In the genomic region with DNA sequence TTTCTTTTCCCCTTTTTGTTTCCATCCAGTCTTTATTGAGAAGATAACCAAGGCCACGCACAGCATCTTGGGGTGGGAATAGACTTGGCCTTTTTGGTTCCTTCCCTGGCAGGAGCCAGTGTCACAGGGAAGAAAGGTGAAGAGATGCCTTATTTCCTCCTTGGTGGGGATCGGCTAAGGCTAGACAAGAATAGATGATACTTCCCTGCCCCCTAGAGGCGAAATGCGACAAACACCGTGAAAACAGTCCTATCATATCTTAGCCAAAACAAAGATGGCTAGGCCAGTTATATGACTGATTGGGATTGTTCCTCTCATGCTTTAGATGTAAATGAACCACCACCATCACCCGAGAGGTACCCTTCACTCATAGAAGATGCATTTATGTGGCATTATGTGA, we compare ENCODE assay signal across 9 mouse cellular contexts. TPM values are rescaled to one million over a fixed set of nuclear protein-coding genes. Genes with fewer than 3 reads are reported as not detected.
DNase-seq lines count a peak whose midpoint lies in the region; ATAC-seq lines count a peak whose summit lies in the region.
"Had no signal": no experiment of that assay in that cellular context is flagged by ENCODE, and none has a peak within 500 bp of the region (broad histone marks: within the 10 kb centered on the region; RNA-seq: fewer than 3 reads in every experiment).

No protein-coding gene starts in this region.

- peak; percentile 52; the same call in 1 of the 2 replicates for ATAC-seq in embryonic facial prominence, embryonic 11.5 days (replicated peaks; ENCODE audit: insufficient number of reproducible peaks, low FRiP score, low TSS enrichment, low read depth)
- ATAC-seq in intestine, embryonic 16.5 days: peak; percentile 56; the same call in 1 of the 2 replicates
- peak; percentile 78; the same call in 1 of the 2 replicates for ATAC-seq in megakaryocyte-erythroid progenitor cell, adult 5-6 weeks (replicated peaks; ENCODE audit: low FRiP score, low TSS enrichment, poor library complexity, severe bottlenecking)

- H3K9ac ChIP-seq in embryonic facial prominence, embryonic 11.5 days (replicated peaks; ENCODE audit: low read length): no peak overlapping the region
- no peak overlapping the region for H3K9ac ChIP-seq in intestine, embryonic 16.5 days (ENCODE audit: low read depth, low read length)

- peak; percentile 48 for DNase-seq in heart, adult 8-10 months (ENCODE audit: low spot score)
- DNase-seq in heart, adult 11 months: no peak
- peak; percentile 65 to 68 for DNase-seq in B cell, adult 2 months
- DNase-seq in adrenal gland, postnatal 10 days: peak; percentile 66
- DNase-seq in embryonic facial prominence, embryonic 11.5 days (ENCODE audit: low spot score): peak; percentile 69
- DNase-seq in thymus, postnatal 0 days (ENCODE audit: low spot score): peak; percentile 60

- no peak overlapping the region for H3K4me2 ChIP-seq in embryonic facial prominence, embryonic 11.5 days (ENCODE audit: low read depth, low read length)
- no peak overlapping the region for H3K4me2 ChIP-seq in intestine, embryonic 16.5 days (ENCODE audit: low read depth, low read length)

- H3K4me1 ChIP-seq in embryonic facial prominence, embryonic 11.5 days (ENCODE audit: control insufficient read depth, insufficient read depth, low read length): no peaks in the 10 kb centered on the region
- no peaks in the 10 kb centered on the region for H3K4me1 ChIP-seq in intestine, embryonic 16.5 days (ENCODE audit: control insufficient read depth, insufficient read depth, low read length)

- H3K9me3 ChIP-seq in embryonic facial prominence, embryonic 11.5 days (replicated peaks; ENCODE audit: control insufficient read depth, low read length): no peaks in the 10 kb centered on the region
- no peaks in the 10 kb centered on the region for H3K9me3 ChIP-seq in intestine, embryonic 16.5 days (ENCODE audit: control insufficient read depth, low read length)

- WGBS in embryonic facial prominence, embryonic 11.5 days: 12% methylated on average over 6 of the region's 6 CpGs
- 11% methylated on average over 6 of the region's 6 CpGs for WGBS in intestine, embryonic 16.5 days

- H3K27me3 ChIP-seq in embryonic facial prominence, embryonic 11.5 days (ENCODE audit: control insufficient read depth, insufficient read depth, low read length): peaks cover 6% of the 10 kb centered on the region; the same call in 1 of the 2 replicates
- H3K27me3 ChIP-seq in intestine, embryonic 16.5 days (replicated peaks; ENCODE audit: control insufficient read depth, insufficient read depth, low read length): peaks cover 19% of the 10 kb centered on the region; the same call in 1 of the 2 replicates

- no peak overlapping the region for H3K27ac ChIP-seq in embryonic facial prominence, embryonic 11.5 days (replicated peaks; ENCODE audit: low read depth, low read length)
- H3K27ac ChIP-seq in intestine, embryonic 16.5 days (ENCODE audit: low read length): no peak overlapping the region

- no peaks in the 10 kb centered on the region for H3K36me3 ChIP-seq in embryonic facial prominence, embryonic 11.5 days (replicated peaks; ENCODE audit: control insufficient read depth, insufficient read depth, low read depth, low read length)
- H3K36me3 ChIP-seq in intestine, embryonic 16.5 days (ENCODE audit: control insufficient read depth, insufficient read depth, low read length): no peaks in the 10 kb centered on the region

- H3K4me3 ChIP-seq in embryonic facial prominence, embryonic 11.5 days (ENCODE audit: low read depth, low read length): no peak overlapping the region
- no peak overlapping the region for H3K4me3 ChIP-seq in intestine, embryonic 16.5 days (ENCODE audit: low read length)
- H3K4me3 ChIP-seq: myocyte had no signal

RNA-seq across cellular contexts. Expression of gene Iqsec2, which starts 7.6 kb away (rescaled TPM):
- 10 to 100 TPM; 64.3 to 87.0 (median 82.0) TPM for total RNA-seq in heart, adult 8-10 months (2022)
- 10 to 100 TPM; 25.3 to 30.0 TPM for total RNA-seq in adrenal gland, postnatal 10 days (2021)
- polyA plus RNA-seq in embryonic facial prominence, embryonic 11.5 days (2014; fragmentation: Nextera tagmentation; extraction: Ambion mirVana): 2.0 and 2.7 TPM in 2 replicates
- 4.2 and 4.4 TPM in 2 replicates for polyA plus RNA-seq in intestine, embryonic 16.5 days (2015; fragmentation: Nextera tagmentation; extraction: Ambion mirVana)
- 0.62 and 1.6 TPM in 2 replicates for total RNA-seq in megakaryocyte-erythroid progenitor cell, adult 5-6 weeks (2014; fragmentation: Nextera tagmentation)
- 1.6 and 2.2 TPM in 2 replicates for total RNA-seq in megakaryocyte-erythroid progenitor cell, adult 5-6 weeks (2017)
- polyA plus RNA-seq in thymus, postnatal 0 days (2015; fragmentation: Nextera tagmentation; extraction: Ambion mirVana): 0.88 and 0.89 TPM in 2 replicates

Comparison
In these comparisons a context has a peak if more than half of its experiments do, and no peak if none do; other contexts are left out.
1. RNA of gene Iqsec2, which starts 7.6 kb away (total RNA-seq): 64.3 to 87.0 TPM in heart, adult 8-10 months and 25.3 to 30.0 TPM in adrenal gland, postnatal 10 days; 0.62 to 2.2 TPM in megakaryocyte-erythroid progenitor cell, adult 5-6 weeks; every median in the first group is over 4 times any median in the second.
2. Peak in every context shown above with its lines, with median percentiles within 50 percentile points of each other: ATAC-seq.